Comparison of ENCODE assay signal across 7 mouse cellular contexts in the genomic region with DNA sequence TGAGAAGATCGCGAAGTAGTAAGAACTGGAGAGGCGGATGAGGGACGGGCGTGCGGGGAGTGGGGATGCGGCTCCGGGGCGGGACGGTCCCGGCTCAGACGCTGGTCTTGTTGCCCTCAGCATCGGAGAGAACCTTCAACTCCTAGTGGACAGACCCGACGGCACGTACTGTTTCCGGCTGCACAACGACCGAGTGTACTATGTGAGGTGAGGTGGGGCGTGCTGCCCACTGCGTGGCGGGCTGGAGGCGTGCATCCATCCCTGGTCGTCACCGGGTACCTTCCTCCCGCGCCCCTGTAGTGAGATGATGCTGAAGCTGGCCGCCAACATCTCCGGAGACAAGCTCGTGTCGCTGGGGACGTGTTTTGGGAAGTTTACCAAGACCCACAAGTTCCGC. TPM values are rescaled to one million over a fixed set of nuclear protein-coding genes. Genes with fewer than 3 reads are reported as not detected.
DNase-seq lines count a peak whose midpoint lies in the region; ATAC-seq and TF ChIP-seq lines count a peak whose summit lies in the region.

No protein-coding gene starts in this region.

- peak; percentile 19 for DNase-seq in lung, embryonic 14.5 days
- DNase-seq in lung, postnatal 36 days, result no peak
- no peak for DNase-seq in midbrain, postnatal 0 days (ENCODE audit: low spot score)
- no peak for DNase-seq in ovary, postnatal 36 days (ENCODE audit: low spot score)
- DNase-seq in left cerebral cortex, adult 9 months (ENCODE audit: low spot score in 2 of 2), result no peak

- ATAC-seq in lung, embryonic 14.5 days (ENCODE audit: insufficient read depth), result peak; percentile 63
- ATAC-seq in embryonic facial prominence, embryonic 13.5 days (ENCODE audit: insufficient number of reproducible peaks, insufficient read depth, low FRiP score, low TSS enrichment, low read depth), result peak; percentile 49
- no peak; the same call in 1 of the 2 replicates for ATAC-seq in hindbrain, embryonic 15.5 days (ENCODE audit: low FRiP score, low read depth)
- peak; percentile 63 for ATAC-seq in midbrain, postnatal 0 days (ENCODE audit: low FRiP score)

- 0 out of 2 replicates have a peak, but pooled peaks have one; percentile 21 for TF ChIP-seq CTCF in lung, embryonic 14.5 days (IDR thresholded peaks at IDR 0.05; ENCODE audit: low read depth)
- no peak; the same call in 1 of the 2 replicates for TF ChIP-seq CTCF in midbrain, postnatal 0 days (IDR thresholded peaks at IDR 0.05)

- H3K27ac ChIP-seq in lung, embryonic 14.5 days (ENCODE audit: low read depth), result peak overlapping the region; percentile 52; the same call in 1 of the 2 replicates
- H3K27ac ChIP-seq in embryonic facial prominence, embryonic 13.5 days, result no peak overlapping the region
- H3K27ac ChIP-seq in hindbrain, embryonic 15.5 days (replicated peaks), result peak overlapping the region; percentile 63
- peak overlapping the region; percentile 26 for H3K27ac ChIP-seq in midbrain, postnatal 0 days (ENCODE audit: low read depth, low read length)

- peaks cover 49% of the 10 kb centered on the region for H3K36me3 ChIP-seq in lung, embryonic 14.5 days (ENCODE audit: insufficient read depth)
- peaks cover 50% of the 10 kb centered on the region for H3K36me3 ChIP-seq in embryonic facial prominence, embryonic 13.5 days
- H3K36me3 ChIP-seq in hindbrain, embryonic 15.5 days, result peaks cover 42% of the 10 kb centered on the region
- peaks cover 20% of the 10 kb centered on the region for H3K36me3 ChIP-seq in midbrain, postnatal 0 days (ENCODE audit: insufficient read depth, low read length)

- under 1% methylated on average over 33 of the region's 33 CpGs for WGBS in lung, embryonic 14.5 days
- WGBS in embryonic facial prominence, embryonic 13.5 days, result under 1% methylated on average over 33 of the region's 33 CpGs
- under 1% methylated on average over 33 of the region's 33 CpGs for WGBS in hindbrain, embryonic 15.5 days
- under 1% methylated on average over 33 of the region's 33 CpGs for WGBS in midbrain, postnatal 0 days

- H3K9ac ChIP-seq in lung, embryonic 14.5 days, result peak overlapping the region; percentile 80
- H3K9ac ChIP-seq in embryonic facial prominence, embryonic 13.5 days, result peak overlapping the region; percentile 89
- peak overlapping the region; percentile 75 for H3K9ac ChIP-seq in hindbrain, embryonic 15.5 days
- H3K9ac ChIP-seq in midbrain, postnatal 0 days (replicated peaks; ENCODE audit: low read length, poor library complexity, severe bottlenecking), result peak overlapping the region; percentile 75

- no peaks in the 10 kb centered on the region for H3K27me3 ChIP-seq in lung, embryonic 14.5 days (ENCODE audit: insufficient read depth, low read length)
- no peaks in the 10 kb centered on the region for H3K27me3 ChIP-seq in embryonic facial prominence, embryonic 13.5 days
- no peaks in the 10 kb centered on the region for H3K27me3 ChIP-seq in hindbrain, embryonic 15.5 days
- H3K27me3 ChIP-seq in midbrain, postnatal 0 days (ENCODE audit: insufficient read depth, low read length), result no peaks in the 10 kb centered on the region

- H3K9me3 ChIP-seq in lung, embryonic 14.5 days (ENCODE audit: low read depth, low read length), result no peaks in the 10 kb centered on the region
- H3K9me3 ChIP-seq in embryonic facial prominence, embryonic 13.5 days, result no peaks in the 10 kb centered on the region
- H3K9me3 ChIP-seq in hindbrain, embryonic 15.5 days, result no peaks in the 10 kb centered on the region
- no peaks in the 10 kb centered on the region for H3K9me3 ChIP-seq in midbrain, postnatal 0 days (ENCODE audit: low read length)

- H3K4me3 ChIP-seq in lung, embryonic 14.5 days (ENCODE audit: low read depth, low read length), result peak overlapping the region; percentile 100
- peak overlapping the region; percentile 98 for H3K4me3 ChIP-seq in embryonic facial prominence, embryonic 13.5 days
- H3K4me3 ChIP-seq in hindbrain, embryonic 15.5 days, result peak overlapping the region; percentile 84
- H3K4me3 ChIP-seq in midbrain, postnatal 0 days (ENCODE audit: low read depth, low read length), result peak overlapping the region; percentile 92

- H3K4me1 ChIP-seq in lung, embryonic 14.5 days (ENCODE audit: insufficient read depth), result no peaks in the 10 kb centered on the region
- H3K4me1 ChIP-seq in embryonic facial prominence, embryonic 13.5 days, result peaks cover 24% of the 10 kb centered on the region
- H3K4me1 ChIP-seq in hindbrain, embryonic 15.5 days (replicated peaks), result peaks cover 31% of the 10 kb centered on the region
- peaks cover 5% of the 10 kb centered on the region; the same call in 1 of the 2 replicates for H3K4me1 ChIP-seq in midbrain, postnatal 0 days (ENCODE audit: insufficient read depth, low read length)

- peak overlapping the region; percentile 82 for H3K4me2 ChIP-seq in lung, embryonic 14.5 days
- H3K4me2 ChIP-seq in embryonic facial prominence, embryonic 13.5 days, result peak overlapping the region; percentile 97
- H3K4me2 ChIP-seq in hindbrain, embryonic 15.5 days, result peak overlapping the region; percentile 92
- peak overlapping the region; percentile 84 for H3K4me2 ChIP-seq in midbrain, postnatal 0 days (ENCODE audit: low read depth, low read length, poor library complexity, severe bottlenecking)

RNA-seq across cellular contexts. Expression of gene Nip7, which starts 0.3 kb away (rescaled TPM):
- 101 and 108 TPM in 2 replicates for polyA plus RNA-seq in lung, embryonic 14.5 days (2014; fragmentation: Nextera tagmentation; extraction: Ambion mirVana)
- polyA plus RNA-seq in embryonic facial prominence, embryonic 13.5 days (2015; fragmentation: Nextera tagmentation; extraction: Ambion mirVana), result 87.2 and 109 TPM in 2 replicates
- polyA plus RNA-seq in hindbrain, embryonic 15.5 days (2015; fragmentation: Nextera tagmentation; extraction: Ambion mirVana), result 62.2 and 65.6 TPM in 2 replicates
- 24.3 and 30.8 TPM in 2 replicates for total RNA-seq in midbrain, postnatal 0 days (2014; rRNA removed)
- 59.1 and 60.1 TPM in 2 replicates for polyA plus RNA-seq in midbrain, postnatal 0 days (2015; fragmentation: Nextera tagmentation; extraction: Ambion mirVana)

RNA-seq across cellular contexts. Expression of gene Cog8, which starts 0.5 kb away (rescaled TPM):
- polyA plus RNA-seq in lung, embryonic 14.5 days (2014; fragmentation: Nextera tagmentation; extraction: Ambion mirVana), result 37.0 and 40.8 TPM in 2 replicates
- 39.9 and 40.4 TPM in 2 replicates for polyA plus RNA-seq in embryonic facial prominence, embryonic 13.5 days (2015; fragmentation: Nextera tagmentation; extraction: Ambion mirVana)
- polyA plus RNA-seq in hindbrain, embryonic 15.5 days (2015; fragmentation: Nextera tagmentation; extraction: Ambion mirVana), result 44.2 and 45.3 TPM in 2 replicates
- 46.2 and 89.6 TPM in 2 replicates for total RNA-seq in midbrain, postnatal 0 days (2014; rRNA removed)
- 32.4 and 36.1 TPM in 2 replicates for polyA plus RNA-seq in midbrain, postnatal 0 days (2015; fragmentation: Nextera tagmentation; extraction: Ambion mirVana)

RNA-seq across cellular contexts. Expression of gene Tmed6, which starts 8.5 kb away (rescaled TPM):
- polyA plus RNA-seq in lung, embryonic 14.5 days (2014; fragmentation: Nextera tagmentation; extraction: Ambion mirVana), result 1.1 and 2.9 TPM in 2 replicates
- not detected in 2 replicates for polyA plus RNA-seq in embryonic facial prominence, embryonic 13.5 days (2015; fragmentation: Nextera tagmentation; extraction: Ambion mirVana)
- not detected in 2 replicates for polyA plus RNA-seq in hindbrain, embryonic 15.5 days (2015; fragmentation: Nextera tagmentation; extraction: Ambion mirVana)
- total RNA-seq in midbrain, postnatal 0 days (2014; rRNA removed), result not detected in 2 replicates
- polyA plus RNA-seq in midbrain, postnatal 0 days (2015; fragmentation: Nextera tagmentation; extraction: Ambion mirVana), result not detected in 2 replicates

RNA-seq across cellular contexts. Expression of gene Pdf, which starts 8.6 kb away (rescaled TPM):
- polyA plus RNA-seq in lung, embryonic 14.5 days (2014; fragmentation: Nextera tagmentation; extraction: Ambion mirVana), result 40.8 and 45.6 TPM in 2 replicates
- 51.1 and 55.7 TPM in 2 replicates for polyA plus RNA-seq in embryonic facial prominence, embryonic 13.5 days (2015; fragmentation: Nextera tagmentation; extraction: Ambion mirVana)
- polyA plus RNA-seq in hindbrain, embryonic 15.5 days (2015; fragmentation: Nextera tagmentation; extraction: Ambion mirVana), result 41.3 and 41.4 TPM in 2 replicates
- 61.5 TPM in 2 replicates for total RNA-seq in midbrain, postnatal 0 days (2014; rRNA removed)
- 31.8 and 33.3 TPM in 2 replicates for polyA plus RNA-seq in midbrain, postnatal 0 days (2015; fragmentation: Nextera tagmentation; extraction: Ambion mirVana)

RNA-seq across cellular contexts. Expression of gene Vps4a, which starts 25.9 kb away (rescaled TPM):
- 67.8 and 71.4 TPM in 2 replicates for polyA plus RNA-seq in lung, embryonic 14.5 days (2014; fragmentation: Nextera tagmentation; extraction: Ambion mirVana)
- 81.6 and 81.7 TPM in 2 replicates for polyA plus RNA-seq in embryonic facial prominence, embryonic 13.5 days (2015; fragmentation: Nextera tagmentation; extraction: Ambion mirVana)
- polyA plus RNA-seq in hindbrain, embryonic 15.5 days (2015; fragmentation: Nextera tagmentation; extraction: Ambion mirVana), result 143 and 147 TPM in 2 replicates
- total RNA-seq in midbrain, postnatal 0 days (2014; rRNA removed), result 111 and 118 TPM in 2 replicates
- 166 and 171 TPM in 2 replicates for polyA plus RNA-seq in midbrain, postnatal 0 days (2015; fragmentation: Nextera tagmentation; extraction: Ambion mirVana)
